Mouse (Mus musculus): ENCODE results near the gene Gng5. TPM values are rescaled to one million over a fixed set of nuclear protein-coding genes. Genes with fewer than 3 reads are reported as not detected.

Gene Gng5
- total and polyA plus RNA-seq, 3 experiments: 186 to 2,226 (median 266) TPM

DNA sequence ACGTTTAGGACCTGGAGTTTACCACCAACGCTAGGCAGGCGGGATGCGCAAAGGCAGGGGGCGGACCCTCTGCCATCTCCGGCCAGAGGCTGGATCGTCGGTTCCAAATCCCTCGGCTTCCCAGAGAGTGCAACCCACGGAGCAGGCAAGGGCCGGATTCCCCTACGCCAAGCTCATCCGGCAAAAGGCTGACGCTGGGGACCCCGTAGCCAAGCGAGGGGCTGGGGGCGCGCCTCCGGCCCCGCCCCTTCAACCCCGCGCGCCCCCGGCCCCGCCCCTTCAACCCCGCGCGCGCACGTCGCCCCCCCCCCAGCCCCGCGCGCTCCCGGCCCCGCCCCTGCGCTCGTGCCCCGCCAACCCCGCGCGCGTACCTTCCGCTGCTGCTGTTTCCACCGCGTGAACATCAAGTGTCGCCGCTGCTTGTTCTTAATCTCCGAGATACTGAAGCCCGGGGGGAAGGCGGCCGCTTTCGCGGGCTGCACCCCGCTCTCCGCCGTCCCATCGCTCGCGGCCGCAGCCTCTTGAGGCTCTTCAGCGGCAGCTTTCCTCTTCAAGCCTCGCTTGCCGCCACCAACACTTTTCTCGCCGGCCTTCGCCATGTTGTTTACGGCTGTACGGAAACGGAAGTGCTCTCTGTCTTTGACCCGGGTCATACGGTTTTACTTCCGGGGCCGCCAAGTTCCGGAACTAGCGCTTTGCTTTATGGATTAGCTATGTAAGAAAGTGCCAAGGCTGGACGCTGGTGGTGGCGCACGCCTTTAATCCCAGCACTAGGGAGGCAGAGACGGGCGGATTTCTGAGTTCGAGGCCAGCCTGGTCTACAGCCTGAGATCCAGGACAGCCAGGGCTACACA lies 21.4 kb downstream of the Gng5 start, which contains the start of gene Rpf1 (continued):
- no peak for TF ChIP-seq UBTF (IDR thresholded peaks at IDR 0.05; ENCODE audit: borderline replicate concordance, insufficient read depth, low read depth, low read length)
- no peak for TF ChIP-seq USF1 (IDR thresholded peaks at IDR 0.05; ENCODE audit: low read depth, low read length)
- TF ChIP-seq USF2 (IDR thresholded peaks at IDR 0.05; ENCODE audit: borderline replicate concordance in 1 of 2, insufficient read depth in 1 of 2, low read depth in 1 of 2, low read length in 2 of 2): no peak
- no peak for TF ChIP-seq TAL1 (IDR thresholded peaks at IDR 0.05; ENCODE audit: low read length)
- no peak for TF ChIP-seq EP300 (IDR thresholded peaks at IDR 0.05; ENCODE audit: low read depth in 1 of 2, low read length in 2 of 2)
- TF ChIP-seq MYC (IDR thresholded peaks at IDR 0.05; ENCODE audit: low read depth, low read length): peak; percentile 88
- TF ChIP-seq ZKSCAN1 (IDR thresholded peaks at IDR 0.05; ENCODE audit: low read depth, low read length): no peak
- TF ChIP-seq MAFK (IDR thresholded peaks at IDR 0.05; ENCODE audit: borderline replicate concordance, low read depth, low read length): no peak
- TF ChIP-seq ZNF384 (IDR thresholded peaks at IDR 0.05; ENCODE audit: low read depth, low read length): no peak

- H3K27me3 ChIP-seq (ENCODE audit: control insufficient read depth in 1 of 2, insufficient read depth in 2 of 2, low read length in 2 of 2): peaks cover 2 to 3% of the 10 kb centered on the region in 2 experiments
- TF ChIP-seq E2F4 (IDR thresholded peaks at IDR 0.05; ENCODE audit: borderline replicate concordance, low read depth, low read length) (no peak), MAZ (IDR thresholded peaks at IDR 0.05; ENCODE audit: low read depth, low read length) (peak; percentile 38; the same call in 1 of the 2 replicates), ETS1 (IDR thresholded peaks at IDR 0.05; ENCODE audit: low read depth, low read length) (no peak), ZMIZ1 (IDR thresholded peaks at IDR 0.05; ENCODE audit: low read depth, low read length) (peak; percentile 1), POLR2AphosphoS2 (IDR thresholded peaks at IDR 0.05; ENCODE audit: low read length) (peak; percentile 3; the same call in 1 of the 2 replicates), MAFK (IDR thresholded peaks at IDR 0.05; ENCODE audit: borderline replicate concordance, low read depth, low read length) (peak; percentile 67; the same call in 1 of the 2 replicates), GATA1 (IDR thresholded peaks at IDR 0.05; ENCODE audit: low read depth, low read length) (peak; percentile 51; the same call in 1 of the 2 replicates)
- peaks cover 2 to 3% of the 10 kb centered on the region in 2 experiments; a peak in 3 of 4 replicates for H3K4me1 ChIP-seq (ENCODE audit: control insufficient read depth in 1 of 2, insufficient read depth in 2 of 2, low read length in 2 of 2)
- peak overlapping the region; percentile 77 for H3K9ac ChIP-seq (ENCODE audit: control insufficient read depth, low read depth, low read length, poor library complexity, severe bottlenecking)
- H3K27ac ChIP-seq (ENCODE audit: control insufficient read depth, low read depth, low read length): peak overlapping the region; percentile 89
- peaks cover 8 to 18% of the 10 kb centered on the region in 2 experiments for H3K36me3 ChIP-seq (ENCODE audit: control insufficient read depth in 1 of 2, insufficient read depth in 2 of 2, low read length in 2 of 2)
- peaks cover 13% of the 10 kb centered on the region for H3K79me2 ChIP-seq (ENCODE audit: control insufficient read depth, insufficient read depth, low read length, poor library complexity)
- H3K4me3 ChIP-seq (ENCODE audit: control insufficient read depth in 1 of 2, insufficient read depth in 1 of 2, low read depth in 2 of 2, low read length in 2 of 2): peak overlapping the region; percentile 62 to 97
- H3K9me3 ChIP-seq (replicated peaks; ENCODE audit: insufficient read depth, low read length): no peaks in the 10 kb centered on the region
- no peak for DNase-seq (ENCODE audit: low read depth, low spot score)
Observed at GRCm38 (mm10) chr3:146521652-146522020, 22.0 kb downstream of the Gng5 start.

- no peaks in the 10 kb centered on the region for H3K9me3 ChIP-seq (replicated peaks; ENCODE audit: insufficient read depth, low read length)
- TF ChIP-seq POLR2AphosphoS2 (IDR thresholded peaks at IDR 0.05; ENCODE audit: low read length): no peak
- no peak for TF ChIP-seq E2F4 (IDR thresholded peaks at IDR 0.05; ENCODE audit: borderline replicate concordance, low read depth, low read length)
- TF ChIP-seq RAD21 (IDR thresholded peaks at IDR 0.05; ENCODE audit: low read depth, low read length): no peak
- no peak for TF ChIP-seq MXI1 (IDR thresholded peaks at IDR 0.05; ENCODE audit: low read depth, low read length)
- TF ChIP-seq JUND (IDR thresholded peaks at IDR 0.05; ENCODE audit: low read depth, low read length): no peak
- TF ChIP-seq MAFK (IDR thresholded peaks at IDR 0.05; ENCODE audit: borderline replicate concordance, low read depth, low read length): no peak
- H3K27ac ChIP-seq (ENCODE audit: control insufficient read depth, low read depth, low read length): no peak overlapping the region
- H3K27me3 ChIP-seq (ENCODE audit: control insufficient read depth in 1 of 2, insufficient read depth in 2 of 2, low read length in 2 of 2): peaks cover 2 to 5% of the 10 kb centered on the region in 2 experiments
- no peaks in the 10 kb centered on the region for H3K4me1 ChIP-seq (ENCODE audit: control insufficient read depth in 1 of 2, insufficient read depth in 2 of 2, low read length in 2 of 2)
- no peaks in the 10 kb centered on the region for H3K79me2 ChIP-seq (ENCODE audit: control insufficient read depth, insufficient read depth, low read length, poor library complexity)
- DNase-seq (ENCODE audit: low read depth, low spot score): no peak
- H3K4me3 ChIP-seq (ENCODE audit: control insufficient read depth in 1 of 2, insufficient read depth in 1 of 2, low read depth in 2 of 2, low read length in 2 of 2): no peak overlapping the region
- no peaks in the 10 kb centered on the region for H3K36me3 ChIP-seq (ENCODE audit: control insufficient read depth in 1 of 2, insufficient read depth in 2 of 2, low read length in 2 of 2)
- no peak overlapping the region for H3K9ac ChIP-seq (ENCODE audit: control insufficient read depth, low read depth, low read length, poor library complexity, severe bottlenecking)
Observed at GRCm38 (mm10) chr3:146528335-146528734, 28.7 kb downstream of the Gng5 start.

All from MEL (cell line).